Mouse (Mus musculus) liver (tissue): ENCODE results near the gene Rasal3.

Source experiments
- DNase-seq: peaks from one replicate; pipeline ENCODE4 v3.0.0-alpha.2; 2020; ENCODE audit warnings: mixed read lengths

Gene Rasal3

GRCm38 (mm10) chr17:32388370-32389100, 14.8 kb downstream of the Rasal3 start:
- DNase-seq: peak; percentile 74

- DNase-seq: no peak
These were observed 15.4 kb downstream of the Rasal3 start for GRCm38 (mm10) chr17:32387986-32388369.

GRCm38 (mm10) chr17:32386659-32387432, 16.5 kb downstream of the Rasal3 start:
- DNase-seq: peak; percentile 49

GRCm38 (mm10) chr17:32383661-32384060, 19.7 kb downstream of the Rasal3 start:
- no peak for DNase-seq

GRCm38 (mm10) chr17:32382576-32382975, 20.8 kb downstream of the Rasal3 start:
- no peak for DNase-seq

- no peak for DNase-seq
These were observed 24.6 kb downstream of the Rasal3 start for GRCm38 (mm10) chr17:32378786-32379185.

- DNase-seq: peak; percentile 70
These were observed 26.2 kb downstream of the Rasal3 start for GRCm38 (mm10) chr17:32377137-32377536.

GRCm38 (mm10) chr17:32376475-32376874, 26.9 kb downstream of the Rasal3 start:
- no peak for DNase-seq

GRCm38 (mm10) chr17:32368991-32369578, 34.3 kb downstream of the Rasal3 start:
- peak; percentile 73 for DNase-seq

GRCm38 (mm10) chr17:32367706-32368105, 35.7 kb downstream of the Rasal3 start:
- DNase-seq: no peak

- DNase-seq: peak; percentile 52
These were observed 38.1 kb downstream of the Rasal3 start for GRCm38 (mm10) chr17:32365296-32365695.

GRCm38 (mm10) chr17:32364850-32365249, 38.5 kb downstream of the Rasal3 start:
- peak; percentile 21 for DNase-seq

- peak; percentile 92 for DNase-seq
These were observed 39.1 kb downstream of the Rasal3 start for GRCm38 (mm10) chr17:32364331-32364730.

- peak; percentile 23 for DNase-seq
These were observed 39.5 kb downstream of the Rasal3 start for GRCm38 (mm10) chr17:32363821-32364301.

GRCm38 (mm10) chr17:32362686-32363085, 40.7 kb downstream of the Rasal3 start:
- DNase-seq: no peak

- no peak for DNase-seq
These were observed 43.5 kb downstream of the Rasal3 start for GRCm38 (mm10) chr17:32359928-32360327.

GRCm38 (mm10) chr17:32358943-32359340, 44.4 kb downstream of the Rasal3 start:
- DNase-seq: no peak

GRCm38 (mm10) chr17:32358192-32358942, 45.0 kb downstream of the Rasal3 start:
- no peak for DNase-seq

GRCm38 (mm10) chr17:32356766-32357760, 46.3 kb downstream of the Rasal3 start:
- no peak for DNase-seq

GRCm38 (mm10) chr17:32356281-32356680, 47.1 kb downstream of the Rasal3 start:
- DNase-seq: no peak

GRCm38 (mm10) chr17:32355031-32355430, 48.4 kb downstream of the Rasal3 start:
- DNase-seq: no peak

- DNase-seq: no peak
These were observed 49.2 kb downstream of the Rasal3 start for GRCm38 (mm10) chr17:32354211-32354610.
